Mouse (Mus musculus) hindbrain, embryonic 12.5 days (tissue): ENCODE measurements around the gene Dpp10. TPM values are rescaled to one million over a fixed set of nuclear protein-coding genes. Genes with fewer than 3 reads are reported as not detected.

ENCODE experiments used
- ATAC-seq: fragments of 200-750 bp; cut with Nextera tagmentation; 2 replicates; pipeline ENCODE4 v1.8.0; 2017; ENCODE audit warnings: moderate TSS enrichment; ENCODE audit not compliant: low FRiP score
- H3K27ac ChIP-seq: fragments of 300-500 bp; sonication (generic); 2 replicates; pipeline ENCODE4 v1.5.1; 2016; ENCODE audit warnings: mild to moderate bottlenecking
- H3K27me3 ChIP-seq: fragments of 300-500 bp; sonication (generic); 2 replicates; pipeline ENCODE4 v1.6.1; 2016; ENCODE audit warnings: mild to moderate bottlenecking
- H3K36me3 ChIP-seq: fragments of 300-500 bp; sonication (generic); 2 replicates; pipeline ENCODE4 v1.6.1; 2016; ENCODE audit warnings: mild to moderate bottlenecking
- H3K4me1 ChIP-seq: fragments of 300-500 bp; sonication (generic); 2 replicates; pipeline ENCODE4 v1.6.1; 2016
- H3K4me2 ChIP-seq: fragments of 300-500 bp; sonication (generic); replicated peaks from 2 replicates; pipeline ENCODE4 v1.6.1; 2016; ENCODE audit warnings: mild to moderate bottlenecking
- H3K4me3 ChIP-seq: fragments of 300-500 bp; sonication (generic); 2 replicates; pipeline ENCODE4 v1.5.1; 2016; ENCODE audit warnings: mild to moderate bottlenecking
- H3K9ac ChIP-seq: fragments of 300-500 bp; sonication (generic); 2 replicates; pipeline ENCODE4 v1.6.1; 2016; ENCODE audit warnings: mild to moderate bottlenecking, moderate library complexity
- H3K9me3 ChIP-seq: fragments of 300-500 bp; sonication (generic); replicated peaks from 2 replicates; pipeline ENCODE4 v1.6.1; 2016; ENCODE audit warnings: mild to moderate bottlenecking
- WGBS: fragments of 180-500 bp; shearing (Covaris S2); methylation state at CpG from one replicate; pipeline ENCODE4 v1.1.7; 2016; 5-methylcytosine and 5-hydroxymethylcytosine counted together
- polyA plus RNA-seq: library from polyadenylated mRNA; unstranded; fragments of >200 nt; fragmentation: Nextera tagmentation; extraction: Ambion mirVana; gene quantifications from 2 replicates; pipeline ENCODE4 v1.2.1, GENCODE M21; 2016

Gene Dpp10
- polyA plus RNA-seq, 1 experiment from 2014 or later = 5.4 TPM

DNA sequence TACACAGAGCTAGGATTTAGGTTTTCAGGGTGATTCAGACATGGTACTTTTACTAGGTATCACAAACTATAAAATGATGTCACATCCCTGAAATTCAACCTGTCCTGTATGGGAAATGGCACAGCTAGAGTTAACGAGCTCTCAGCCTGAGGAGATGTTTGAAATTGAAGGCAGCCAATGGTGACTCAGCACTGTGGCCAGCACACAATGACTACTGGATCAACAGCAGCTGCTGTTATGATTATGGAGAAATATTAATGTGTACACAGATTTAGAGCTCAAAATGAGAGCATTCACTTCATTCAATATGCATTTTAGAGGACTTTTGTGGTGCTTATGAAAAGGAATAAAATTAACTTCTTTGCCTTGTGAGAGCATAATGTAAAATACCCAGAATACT, 66.8 kb downstream of the Dpp10 start:
- 65% methylated on average over 1 of the region's 1 CpGs for WGBS
- no peak for ATAC-seq

DNA sequence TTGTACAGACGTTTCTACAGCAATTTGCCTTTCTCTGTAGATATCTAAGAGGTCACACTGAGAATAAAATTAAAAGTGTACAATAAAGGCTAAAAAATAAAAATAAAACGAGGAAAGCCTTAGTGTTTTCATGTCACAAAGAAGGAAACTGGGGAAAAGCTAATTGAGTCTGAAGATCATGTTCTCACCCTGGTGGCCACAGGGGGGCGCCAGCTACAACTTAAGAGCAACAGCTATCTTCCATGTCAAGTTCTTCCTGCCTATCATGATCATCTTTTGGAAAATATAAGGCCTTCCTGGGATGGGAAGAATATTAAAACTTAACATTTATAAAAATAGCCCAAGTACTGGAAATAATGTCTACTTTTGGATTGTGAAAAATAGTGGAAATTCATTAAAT, 70.7 kb downstream of the Dpp10 start:
- WGBS = 32% methylated on average over 3 of the region's 3 CpGs
- ATAC-seq = no peak

More for the DNA sequence above, 66.8 kb downstream of the Dpp10 start:
- H3K4me2 ChIP-seq = no peak overlapping the region
- H3K27ac ChIP-seq = no peak overlapping the region
- no peaks in the 10 kb centered on the region for H3K36me3 ChIP-seq
- H3K4me3 ChIP-seq = no peak overlapping the region
- H3K4me1 ChIP-seq = no peaks in the 10 kb centered on the region
- H3K9ac ChIP-seq = no peak overlapping the region
- H3K9me3 ChIP-seq = no peaks in the 10 kb centered on the region
- H3K27me3 ChIP-seq = no peaks in the 10 kb centered on the region

GRCm38 (mm10) chr1:123946149-123946548, 99.2 kb downstream of the Dpp10 start:
- ATAC-seq = no peak
- Histone ChIP-seq H3K4me2 (no peak overlapping the region), H3K9ac (no peak overlapping the region), H3K4me3 (no peak overlapping the region), H3K27ac (no peak overlapping the region), H3K4me1 (no peaks in the 10 kb centered on the region), H3K9me3 (no peaks in the 10 kb centered on the region), H3K27me3 (no peaks in the 10 kb centered on the region), H3K36me3 (no peaks in the 10 kb centered on the region)
- WGBS = 70% methylated on average over 4 of the region's 4 CpGs

More for the DNA sequence above, 70.7 kb downstream of the Dpp10 start:
- H3K9me3 ChIP-seq = no peaks in the 10 kb centered on the region
- H3K27ac ChIP-seq = no peak overlapping the region
- no peak overlapping the region for H3K4me2 ChIP-seq
- H3K9ac ChIP-seq = no peak overlapping the region
- H3K4me3 ChIP-seq = no peak overlapping the region
- no peaks in the 10 kb centered on the region for H3K4me1 ChIP-seq
- no peaks in the 10 kb centered on the region for H3K36me3 ChIP-seq
- no peaks in the 10 kb centered on the region for H3K27me3 ChIP-seq

GRCm38 (mm10) chr1:123940826-123941225, 104.5 kb downstream of the Dpp10 start:
- ATAC-seq = no peak
- WGBS = 92% methylated on average over 1 of the region's 1 CpGs
- H3K4me2 ChIP-seq = no peak overlapping the region
- H3K27me3 ChIP-seq = no peaks in the 10 kb centered on the region
- no peaks in the 10 kb centered on the region for H3K4me1 ChIP-seq
- no peak overlapping the region for H3K9ac ChIP-seq
- no peak overlapping the region for H3K27ac ChIP-seq
- H3K36me3 ChIP-seq = no peaks in the 10 kb centered on the region
- H3K4me3 ChIP-seq = no peak overlapping the region
- no peaks in the 10 kb centered on the region for H3K9me3 ChIP-seq

- ATAC-seq = no peak
- no peaks in the 10 kb centered on the region for H3K4me1 ChIP-seq
- no peak overlapping the region for H3K4me3 ChIP-seq
- 72% methylated on average over 7 of the region's 7 CpGs for WGBS
- no peak overlapping the region for H3K4me2 ChIP-seq
- H3K9ac ChIP-seq = no peak overlapping the region
- H3K36me3 ChIP-seq = no peaks in the 10 kb centered on the region
- no peak overlapping the region for H3K27ac ChIP-seq
- no peaks in the 10 kb centered on the region for H3K27me3 ChIP-seq
- no peaks in the 10 kb centered on the region for H3K9me3 ChIP-seq
Measured at GRCm38 (mm10) chr1:123933812-123934727, 111.3 kb downstream of the Dpp10 start.

- Histone ChIP-seq H3K9me3 (no peaks in the 10 kb centered on the region), H3K27ac (no peak overlapping the region), H3K4me2 (no peak overlapping the region), H3K27me3 (no peaks in the 10 kb centered on the region), H3K4me1 (no peaks in the 10 kb centered on the region), H3K4me3 (no peak overlapping the region), H3K36me3 (no peaks in the 10 kb centered on the region), H3K9ac (no peak overlapping the region)
- ATAC-seq = no peak
- WGBS = 79% methylated on average over 3 of the region's 3 CpGs
Measured at GRCm38 (mm10) chr1:123928003-123928370, 117.4 kb downstream of the Dpp10 start.

DNA sequence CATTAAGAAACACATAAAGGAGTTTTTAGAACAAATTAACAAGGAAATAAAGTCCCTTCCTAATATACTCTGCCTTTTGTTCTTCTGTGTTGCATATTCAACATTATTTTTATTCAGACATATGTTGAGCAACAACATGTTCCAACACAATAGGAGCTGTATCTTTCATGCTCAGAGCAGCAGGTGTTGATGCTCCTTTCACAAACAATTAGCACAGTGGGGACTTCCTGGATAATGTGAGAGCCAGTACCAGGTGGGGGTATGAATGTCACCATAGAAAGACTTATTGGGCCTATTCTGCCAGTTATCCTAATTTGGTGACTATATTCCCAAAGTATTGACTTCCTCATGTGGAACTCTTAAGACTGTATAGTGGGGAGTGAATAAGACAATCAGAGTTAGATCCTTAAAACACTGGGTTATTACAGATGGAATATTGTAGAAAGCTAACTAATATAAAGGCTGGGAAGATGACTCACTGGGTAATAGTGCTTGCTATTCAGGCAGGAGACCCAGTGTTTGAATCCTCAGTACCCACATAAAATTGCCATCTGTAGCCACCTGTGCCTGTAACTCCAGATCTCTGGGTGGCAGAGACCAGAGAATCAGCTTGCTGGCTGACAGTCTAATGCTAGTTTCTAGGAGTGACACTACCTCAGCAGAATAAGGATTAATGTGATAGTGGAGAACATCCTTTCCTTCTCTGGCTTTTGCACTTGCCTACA, 117.9 kb downstream of the Dpp10 start:
- Histone ChIP-seq H3K36me3 (no peaks in the 10 kb centered on the region), H3K9ac (no peak overlapping the region), H3K9me3 (no peaks in the 10 kb centered on the region), H3K4me2 (no peak overlapping the region), H3K4me1 (no peaks in the 10 kb centered on the region), H3K27me3 (no peaks in the 10 kb centered on the region), H3K4me3 (no peak overlapping the region), H3K27ac (no peak overlapping the region; the same call in 1 of the 2 replicates)
- no peak for ATAC-seq

DNA sequence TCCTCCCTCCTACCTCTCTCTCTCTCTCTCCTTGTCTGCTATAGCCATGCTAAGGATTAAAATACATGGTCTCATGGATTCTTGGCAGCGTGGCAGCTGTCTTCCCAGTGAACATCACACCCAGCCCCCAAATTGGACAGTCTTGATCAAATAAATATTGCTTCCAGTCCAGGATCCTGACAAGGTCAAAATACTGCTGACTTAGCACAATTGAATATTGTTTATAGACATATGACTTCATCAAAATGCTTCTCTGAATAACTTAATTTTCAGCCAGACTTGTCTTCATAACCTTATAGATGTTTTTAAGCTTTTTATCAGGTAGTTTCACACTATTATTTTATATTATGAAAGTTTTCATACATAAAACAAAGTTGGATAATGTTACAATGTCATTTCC, 120.5 kb downstream of the Dpp10 start:
- no peak overlapping the region for H3K4me2 ChIP-seq
- 67% methylated on average over 1 of the region's 1 CpGs for WGBS
- no peak overlapping the region for H3K4me3 ChIP-seq
- no peaks in the 10 kb centered on the region for H3K36me3 ChIP-seq
- H3K9ac ChIP-seq = no peak overlapping the region
- H3K27ac ChIP-seq = no peak overlapping the region
- no peaks in the 10 kb centered on the region for H3K9me3 ChIP-seq
- no peak for ATAC-seq
- H3K4me1 ChIP-seq = no peaks in the 10 kb centered on the region
- no peaks in the 10 kb centered on the region for H3K27me3 ChIP-seq

GRCm38 (mm10) chr1:123923907-123924306, 121.5 kb downstream of the Dpp10 start:
- no peak overlapping the region for H3K27ac ChIP-seq
- H3K36me3 ChIP-seq = no peaks in the 10 kb centered on the region
- H3K4me1 ChIP-seq = no peaks in the 10 kb centered on the region
- WGBS = 77% methylated on average over 2 of the region's 2 CpGs
- H3K27me3 ChIP-seq = no peaks in the 10 kb centered on the region
- H3K4me2 ChIP-seq = no peak overlapping the region
- H3K4me3 ChIP-seq = no peak overlapping the region
- H3K9ac ChIP-seq = no peak overlapping the region
- no peak for ATAC-seq
- no peaks in the 10 kb centered on the region for H3K9me3 ChIP-seq

DNA sequence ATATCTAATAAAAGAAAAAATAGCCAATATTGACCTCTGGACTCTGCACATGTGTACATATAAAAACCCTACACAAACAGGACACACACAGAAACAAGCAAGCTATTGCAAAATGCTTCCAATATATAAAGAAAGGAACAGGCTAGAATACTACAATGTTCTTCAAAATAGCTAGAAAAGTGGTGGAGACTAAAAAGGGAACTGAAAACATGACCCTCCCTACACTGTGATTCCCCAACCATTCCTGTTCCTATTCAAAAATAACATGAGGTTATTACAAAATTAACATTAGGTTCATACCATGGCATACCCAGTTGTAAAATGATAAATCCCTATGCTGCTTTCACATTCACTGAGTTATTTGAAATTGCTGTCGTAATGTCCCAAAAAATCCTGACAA, 125.8 kb downstream of the Dpp10 start:
- ATAC-seq = no peak
- Histone ChIP-seq H3K9me3 (no peaks in the 10 kb centered on the region), H3K4me1 (no peaks in the 10 kb centered on the region), H3K27me3 (no peaks in the 10 kb centered on the region), H3K27ac (no peak overlapping the region), H3K9ac (no peak overlapping the region), H3K36me3 (no peaks in the 10 kb centered on the region), H3K4me2 (no peak overlapping the region), H3K4me3 (no peak overlapping the region)
- 96% methylated on average over 1 of the region's 1 CpGs for WGBS

GRCm38 (mm10) chr1:123902628-123903027, 142.7 kb downstream of the Dpp10 start:
- no peaks in the 10 kb centered on the region for H3K27me3 ChIP-seq
- no peaks in the 10 kb centered on the region for H3K9me3 ChIP-seq
- no peak overlapping the region for H3K9ac ChIP-seq
- ATAC-seq = no peak
- 83% methylated on average over 5 of the region's 5 CpGs for WGBS
- H3K36me3 ChIP-seq = no peaks in the 10 kb centered on the region
- H3K4me3 ChIP-seq = no peak overlapping the region
- H3K4me2 ChIP-seq = no peak overlapping the region
- H3K4me1 ChIP-seq = no peaks in the 10 kb centered on the region
- H3K27ac ChIP-seq = no peak overlapping the region

DNA sequence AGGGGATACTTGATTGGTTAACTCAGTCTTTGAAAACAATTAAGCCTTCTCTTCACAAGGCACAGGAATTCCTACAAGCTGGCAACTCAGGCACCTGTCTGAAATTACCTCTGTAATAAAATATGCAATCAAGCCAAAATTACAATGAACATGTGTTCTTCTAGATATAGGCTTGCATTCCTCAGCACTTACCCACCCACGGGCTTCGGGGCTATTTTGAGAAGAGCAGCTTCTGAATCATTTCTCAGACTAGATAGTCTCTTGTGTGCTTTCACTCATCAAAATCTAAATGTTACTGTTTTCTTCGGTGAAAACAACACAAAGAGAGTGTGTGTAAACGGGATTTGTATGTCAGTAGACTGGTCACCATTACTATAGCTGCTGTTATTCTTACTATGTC, 144.1 kb downstream of the Dpp10 start:
- ATAC-seq = no peak
- no peak overlapping the region for H3K4me3 ChIP-seq
- no peaks in the 10 kb centered on the region for H3K36me3 ChIP-seq
- H3K4me1 ChIP-seq = no peaks in the 10 kb centered on the region
- H3K27me3 ChIP-seq = no peaks in the 10 kb centered on the region
- H3K9ac ChIP-seq = no peak overlapping the region
- 82% methylated on average over 4 of the region's 4 CpGs for WGBS
- H3K4me2 ChIP-seq = no peak overlapping the region
- H3K9me3 ChIP-seq = no peaks in the 10 kb centered on the region
- H3K27ac ChIP-seq = no peak overlapping the region

DNA sequence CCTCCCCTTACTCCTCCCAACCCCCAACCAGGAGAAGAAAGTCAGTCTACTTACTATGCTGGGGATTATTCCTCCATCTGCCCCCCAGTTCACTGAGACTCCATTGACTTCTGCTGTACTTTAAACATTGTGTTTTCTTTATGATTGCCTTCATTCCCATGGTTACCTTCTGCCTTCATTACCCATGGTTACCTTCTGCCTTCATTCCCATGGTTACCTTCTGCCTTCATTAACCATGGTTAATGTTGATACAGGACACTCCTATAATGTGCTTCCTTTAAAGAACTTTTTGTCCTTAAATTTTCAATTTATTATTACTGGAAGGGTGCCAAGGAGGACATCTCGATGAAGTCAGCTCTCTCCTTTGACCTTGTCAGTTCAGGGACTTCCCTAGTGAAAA, 158.1 kb downstream of the Dpp10 start:
- no peaks in the 10 kb centered on the region for H3K4me1 ChIP-seq
- no peaks in the 10 kb centered on the region for H3K27me3 ChIP-seq
- H3K4me2 ChIP-seq = no peak overlapping the region
- H3K9me3 ChIP-seq = no peaks in the 10 kb centered on the region
- H3K36me3 ChIP-seq = no peaks in the 10 kb centered on the region
- no peak overlapping the region for H3K9ac ChIP-seq
- H3K27ac ChIP-seq = no peak overlapping the region
- 42% methylated on average over 1 of the region's 1 CpGs for WGBS
- H3K4me3 ChIP-seq = no peak overlapping the region
- no peak for ATAC-seq
